Mouse (Mus musculus) spleen, postnatal 4 days (tissue): ENCODE measurements around the gene Atp2b2.

Experiments used
- DNase-seq, 2 experiments: peaks; one replicate each; pipeline ENCODE4 v3.0.0; 2022; ENCODE audit warnings: low spot score in 2 of 2

Gene Atp2b2

DNA sequence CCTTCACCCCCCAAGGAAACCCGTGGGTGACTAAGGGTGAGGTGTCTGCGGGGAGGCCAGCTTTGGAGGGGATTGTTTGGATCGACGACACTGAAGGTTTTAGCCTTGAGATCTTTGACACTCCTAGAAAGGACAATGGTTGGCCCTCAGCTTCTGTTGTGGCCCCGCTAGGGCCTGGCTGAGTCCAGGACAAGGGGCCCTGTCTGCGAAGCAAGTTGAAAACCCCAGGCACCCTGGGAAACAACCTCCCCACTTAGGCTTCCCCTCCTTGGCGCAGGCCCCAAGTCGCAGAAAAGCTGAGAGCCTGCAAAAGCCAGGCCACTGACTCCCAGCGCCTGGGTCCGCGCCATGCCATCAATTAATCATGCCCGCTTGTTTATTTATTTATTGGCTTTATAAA, at the start of gene Atp2b2:
Gene Atp2b2 (minus strand): TSS at position 282 of the 400 bp plus-strand sequence.
- DNase-seq = no peak

DNA sequence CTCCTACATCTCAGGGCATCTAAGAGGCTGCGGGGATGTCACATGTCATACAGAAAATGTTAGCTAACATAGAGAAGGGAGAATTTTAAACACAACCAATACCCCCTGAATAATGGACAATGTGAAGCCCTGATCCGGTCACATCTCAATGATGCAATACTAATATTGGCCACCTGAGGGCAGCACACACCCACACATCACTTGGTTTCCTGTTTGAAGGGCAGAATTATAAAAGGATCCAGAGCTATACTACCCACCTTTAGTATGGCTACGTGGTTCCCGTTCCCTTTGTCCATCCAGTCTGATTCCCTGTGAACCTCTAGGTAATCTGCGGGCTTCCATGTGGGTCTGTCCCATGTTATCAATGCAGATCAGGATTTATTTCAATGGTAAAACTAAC, 47.2 kb upstream of the Atp2b2 start:
- DNase-seq = peak; percentile 26 to 69

DNA sequence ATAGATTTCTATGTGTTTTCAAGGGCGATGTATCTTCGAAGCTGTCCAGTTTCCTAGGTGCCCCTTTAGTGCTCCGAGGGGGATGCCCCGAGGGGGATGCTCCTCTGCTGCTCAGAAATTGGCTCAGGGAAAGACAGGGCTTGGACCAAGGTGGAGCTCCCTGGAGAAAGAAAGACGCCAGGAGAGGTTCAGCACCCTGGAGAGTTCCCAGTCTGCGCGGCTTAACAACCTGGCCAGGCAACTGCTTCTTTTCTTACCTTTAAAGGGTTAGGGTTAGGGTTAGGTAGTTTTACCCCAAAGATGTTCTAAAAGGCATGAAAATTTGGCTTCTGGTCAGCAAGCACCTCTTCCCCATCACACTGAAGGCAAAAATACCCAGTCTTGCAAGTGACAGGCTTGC, 44.7 kb upstream of the Atp2b2 start:
- no peak for DNase-seq

DNA sequence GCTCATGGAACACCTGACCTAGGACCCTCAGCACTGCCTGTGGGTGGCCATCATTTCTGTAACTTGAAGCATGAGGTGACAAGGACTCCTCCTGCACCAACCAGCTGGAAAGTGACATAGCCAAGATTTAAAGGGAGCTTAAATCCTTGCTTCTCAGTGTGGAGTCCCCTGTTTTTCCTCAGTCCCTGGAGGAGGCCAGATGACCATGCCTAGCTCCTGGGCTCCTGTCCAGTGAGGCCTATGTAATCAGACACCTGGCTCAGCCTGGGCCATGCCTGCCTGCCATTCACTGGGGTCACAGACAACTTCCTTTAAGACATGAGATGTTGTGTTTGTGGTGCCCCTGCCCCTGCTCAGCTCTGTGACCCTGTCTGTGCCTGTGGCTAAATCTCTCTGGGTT, 36.1 kb upstream of the Atp2b2 start:
- DNase-seq = no peak

DNA sequence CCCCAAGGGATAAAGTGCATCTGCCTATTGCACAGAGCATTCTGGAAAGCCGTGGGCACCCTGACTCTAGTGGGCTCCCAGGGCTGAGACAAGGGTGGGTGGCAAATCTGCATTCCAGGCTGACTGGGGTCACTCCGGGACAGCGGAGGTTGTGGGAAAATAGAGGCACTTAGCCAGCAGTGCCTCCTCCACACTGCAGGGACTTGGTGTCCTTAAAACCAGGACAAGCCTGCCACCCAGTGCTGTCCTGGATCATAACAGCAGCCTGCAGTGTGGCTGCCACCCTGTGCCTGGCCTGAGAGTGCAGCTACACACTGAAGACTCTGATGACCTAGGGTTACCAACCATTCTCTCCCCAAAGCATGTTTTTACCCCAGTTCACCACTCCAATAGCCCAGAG, 34.1 kb upstream of the Atp2b2 start:
- DNase-seq = no peak

DNA sequence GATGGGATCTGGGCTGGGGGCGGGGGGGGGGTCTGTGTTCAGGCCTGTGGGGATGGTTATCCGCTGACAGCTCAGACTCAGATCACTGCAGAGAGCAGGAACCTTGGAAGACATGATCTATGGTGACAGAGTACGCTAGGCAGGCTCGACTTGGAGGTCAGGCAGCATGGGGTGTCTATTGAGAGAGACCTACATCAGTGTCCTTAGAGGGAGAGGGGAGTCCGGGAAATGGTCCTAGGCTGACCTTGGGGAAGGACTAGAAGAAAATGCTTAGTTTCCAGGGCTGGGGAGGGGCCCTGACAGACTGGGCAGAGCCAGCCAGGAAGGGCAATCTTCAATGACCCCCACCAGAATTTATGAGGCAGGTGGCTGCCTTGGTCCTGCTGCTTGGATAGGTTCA, 33.6 kb upstream of the Atp2b2 start:
- DNase-seq = no peak

DNA sequence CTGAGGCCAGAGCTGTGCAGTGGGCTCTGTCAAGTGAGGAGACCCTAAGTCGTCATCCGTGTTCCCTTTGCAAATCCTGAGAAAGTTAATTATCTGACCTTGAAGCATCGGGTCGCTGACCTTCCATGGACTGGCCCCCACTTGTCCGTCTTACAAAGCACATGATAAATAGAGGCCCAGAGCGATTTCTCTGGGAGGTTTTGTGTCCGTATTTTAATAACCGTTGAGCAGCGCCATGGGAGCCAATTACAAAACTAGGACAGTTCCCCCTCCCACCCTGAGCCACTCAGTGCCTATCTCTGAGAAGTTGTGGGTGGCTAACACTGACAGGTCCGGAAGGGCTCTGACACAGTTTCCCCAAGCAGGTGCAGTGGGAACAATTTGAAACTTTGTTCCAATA, 32.5 kb upstream of the Atp2b2 start:
- DNase-seq = no peak

DNA sequence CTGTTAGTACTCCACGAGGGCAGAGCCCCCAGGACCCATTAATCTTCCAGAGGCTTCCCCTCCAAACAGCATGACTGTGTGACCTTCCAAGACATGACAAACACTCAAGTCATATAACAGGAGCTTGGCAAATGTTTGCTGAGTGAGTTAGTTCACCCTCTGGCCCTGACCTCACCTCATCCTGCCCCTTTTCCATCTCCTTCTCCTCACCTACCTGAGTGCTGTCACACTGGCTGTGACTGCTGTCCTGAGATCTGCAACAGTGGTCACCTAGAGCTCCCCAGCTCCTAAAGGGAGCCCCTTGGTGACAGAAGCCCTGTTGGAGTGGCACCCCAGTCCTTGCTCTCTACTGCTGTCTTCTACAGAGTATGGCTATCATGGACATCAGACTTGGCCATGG, 31.8 kb upstream of the Atp2b2 start:
- no peak for DNase-seq

DNA sequence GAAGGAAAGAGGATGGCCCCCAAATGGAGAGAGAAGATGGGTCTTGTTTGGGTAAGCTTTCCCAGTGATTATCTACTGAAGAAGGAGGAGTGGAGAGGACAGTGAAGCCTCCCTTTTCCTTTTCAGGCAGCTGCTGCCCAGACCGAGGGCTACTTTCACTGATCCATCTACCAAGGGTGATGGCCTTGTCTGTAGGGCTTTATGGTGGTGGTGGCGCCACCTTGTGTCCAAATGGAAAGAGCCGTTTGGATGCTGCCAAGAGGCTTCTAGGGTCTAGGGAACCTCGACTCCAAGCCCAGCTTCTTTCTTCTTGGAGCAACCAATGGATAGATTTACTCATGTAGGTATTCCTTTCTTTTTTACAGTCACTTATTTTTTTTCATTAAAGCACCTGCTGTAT, 29.2 kb upstream of the Atp2b2 start:
- DNase-seq = no peak

DNA sequence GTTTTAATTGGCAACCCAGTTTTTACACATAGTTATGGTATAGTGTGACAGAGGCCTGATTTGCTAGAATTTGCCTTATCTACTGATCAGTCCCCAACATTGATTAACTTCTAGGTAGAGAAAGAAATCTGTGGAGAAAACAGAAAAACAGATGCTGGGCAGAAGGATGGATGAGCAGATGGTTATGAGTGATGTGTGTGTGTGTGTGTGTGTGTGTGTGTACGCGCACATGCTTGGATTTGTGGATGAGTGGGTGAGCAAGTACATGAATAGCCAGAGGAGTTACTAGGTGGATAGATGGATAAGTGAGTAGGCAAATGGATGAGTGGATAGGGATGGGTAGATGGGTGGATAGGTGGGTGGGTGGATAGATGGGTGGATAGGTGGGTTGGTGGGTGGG, 20.7 kb upstream of the Atp2b2 start:
- DNase-seq = no peak

DNA sequence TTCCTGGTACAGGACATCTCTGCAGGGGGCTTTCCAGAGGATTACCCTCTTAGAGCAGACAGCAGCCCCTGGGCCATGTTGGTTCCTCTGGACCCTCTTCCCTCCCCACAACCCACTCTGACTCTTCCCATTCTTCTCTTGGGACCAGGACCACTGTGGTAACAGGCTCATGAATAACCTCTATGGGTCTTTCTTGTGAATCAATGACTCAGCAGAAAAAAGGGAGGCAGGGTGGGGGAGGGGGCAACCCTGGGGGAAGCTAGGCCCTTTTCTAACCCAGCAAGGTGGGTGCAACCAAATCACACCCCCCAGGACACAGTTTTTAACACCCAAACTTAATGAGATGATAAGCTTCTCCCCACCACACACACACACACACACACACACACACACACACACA, 20.3 kb upstream of the Atp2b2 start:
- no peak for DNase-seq

DNA sequence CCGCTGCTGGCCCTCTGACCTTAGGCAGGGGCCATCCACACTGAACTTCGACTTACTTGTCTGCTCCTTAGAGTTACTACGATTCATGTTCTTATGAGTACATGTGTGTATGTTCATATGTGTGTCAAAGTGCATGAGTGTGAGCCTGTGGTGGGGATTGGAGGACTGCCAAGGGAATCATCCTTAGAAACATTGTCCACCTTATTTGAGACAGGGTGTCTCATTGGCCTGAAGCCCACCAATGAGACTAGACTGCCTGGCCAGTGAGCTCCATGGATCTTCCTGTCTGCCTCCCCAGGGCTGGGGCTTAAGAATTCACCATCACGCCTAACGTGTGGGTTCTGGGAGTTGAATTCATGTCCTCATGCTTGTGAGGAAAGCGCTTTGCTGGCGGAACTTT, 16.8 kb upstream of the Atp2b2 start:
- no peak for DNase-seq

DNA sequence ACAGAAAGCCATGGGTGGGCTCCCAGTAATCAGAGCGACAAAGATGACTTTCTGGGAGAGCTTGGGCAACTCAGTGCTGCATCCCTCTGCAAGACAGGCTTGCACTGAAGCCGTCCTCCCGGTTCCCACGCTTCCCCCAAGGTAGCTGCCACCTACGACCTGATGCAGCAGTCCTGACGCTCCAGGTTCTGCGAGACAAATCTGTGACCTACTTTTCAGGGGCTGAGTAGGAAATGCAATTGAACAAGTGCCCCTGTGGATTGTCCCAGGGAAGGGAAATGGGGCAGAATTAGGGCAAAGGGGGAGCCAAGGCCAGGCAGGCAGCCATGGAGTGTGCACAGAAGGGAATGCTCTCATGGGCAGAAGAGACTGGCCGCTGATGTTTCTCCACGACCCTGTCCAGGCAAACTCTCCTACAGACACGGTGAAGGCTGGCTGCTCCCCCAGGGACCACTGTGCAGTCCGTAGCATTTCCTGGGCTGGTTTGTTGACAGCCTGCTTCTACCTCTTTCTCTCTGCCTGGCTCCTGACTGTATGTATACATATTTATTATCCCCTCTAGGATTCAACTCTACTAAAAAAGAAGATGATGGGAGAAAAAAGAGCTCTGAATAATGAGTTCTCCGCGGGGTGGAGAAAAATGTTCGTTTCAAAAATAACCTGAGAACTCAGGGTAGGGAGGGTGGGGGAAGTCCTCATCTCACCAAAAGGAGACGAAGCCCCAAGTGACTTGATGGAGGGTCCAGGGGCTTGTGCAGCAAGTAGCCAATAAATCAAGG, 15.8 kb upstream of the Atp2b2 start:
- no peak for DNase-seq

DNA sequence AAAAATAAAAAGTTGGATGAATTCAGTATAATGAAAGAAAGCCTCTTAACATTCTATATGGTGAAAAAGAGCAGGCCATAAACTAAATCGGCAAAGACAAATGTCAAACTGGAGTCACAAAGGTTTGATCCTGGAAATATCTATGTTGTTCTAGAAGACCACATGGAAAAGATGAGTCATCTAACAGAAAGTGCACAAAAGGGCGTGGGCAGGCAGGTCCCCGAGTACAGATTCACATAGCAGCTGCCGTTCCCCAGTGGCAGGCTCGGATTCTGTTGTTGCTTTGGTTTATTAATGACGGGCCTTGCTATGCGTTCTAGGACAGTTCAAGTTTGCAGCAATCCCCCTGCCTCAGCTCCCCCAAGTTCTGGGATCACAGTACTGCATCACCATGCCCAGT, 12.9 kb upstream of the Atp2b2 start:
- DNase-seq = no peak

DNA sequence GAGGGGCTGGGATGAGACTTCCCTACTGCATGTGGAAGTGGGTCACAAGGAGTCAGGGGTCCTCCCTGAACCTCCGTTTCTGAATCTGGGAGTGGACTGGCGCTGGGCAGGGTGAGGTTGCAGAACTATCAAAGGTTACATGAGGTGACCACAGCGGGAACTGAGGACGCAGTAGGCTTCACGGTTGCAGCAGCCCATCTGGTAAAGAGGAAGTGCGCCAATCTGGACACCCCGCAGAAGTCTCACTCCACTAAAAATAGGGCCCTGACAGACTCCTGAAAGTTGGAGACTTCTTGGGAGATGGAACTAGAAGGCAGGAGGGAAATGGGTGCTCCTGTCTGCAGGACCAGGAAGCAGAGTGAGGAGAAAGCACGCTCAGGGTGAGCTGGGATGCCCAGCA, 2.5 kb upstream of the Atp2b2 start:
- no peak for DNase-seq

DNA sequence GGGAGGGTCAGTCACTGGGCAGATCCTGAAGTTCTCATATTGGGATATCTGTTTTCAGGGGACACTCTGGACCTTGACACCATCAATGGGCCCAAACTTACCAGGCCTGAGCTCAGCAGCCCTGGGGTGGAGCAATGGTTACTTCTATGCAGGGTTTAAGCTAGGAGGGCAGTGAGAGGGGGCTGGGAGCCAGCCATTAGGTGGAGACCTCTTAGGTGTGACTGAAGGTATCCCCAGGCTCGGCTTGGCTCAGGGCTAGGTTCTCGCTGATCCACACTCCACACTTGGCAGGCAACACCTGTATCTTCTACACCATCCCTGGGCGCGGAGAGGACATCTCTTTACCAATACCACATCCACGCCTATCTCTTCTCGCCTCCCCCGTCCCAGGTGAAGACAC, 423 bp upstream of the Atp2b2 start:
- no peak for DNase-seq

DNA sequence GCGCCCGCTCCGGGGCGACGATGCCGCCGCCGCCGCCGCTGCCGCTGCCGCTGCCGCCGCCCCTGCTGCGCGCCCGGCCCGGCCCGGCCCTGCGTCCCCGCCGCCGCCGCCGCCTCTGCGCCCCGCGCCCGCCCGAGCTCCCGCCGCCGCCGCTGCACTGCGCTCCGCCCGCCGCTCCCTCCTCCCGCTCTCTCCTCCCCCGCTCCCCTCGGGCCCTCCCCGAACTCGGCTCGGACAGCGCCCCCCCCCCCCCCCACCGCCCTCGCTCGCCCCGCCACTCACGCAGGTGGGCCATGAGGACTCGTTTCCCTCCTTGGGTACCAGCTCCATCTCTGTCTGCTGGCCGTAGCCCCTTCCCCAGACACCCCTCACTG, 515 bp downstream of the Atp2b2 start:
- no peak for DNase-seq

DNA sequence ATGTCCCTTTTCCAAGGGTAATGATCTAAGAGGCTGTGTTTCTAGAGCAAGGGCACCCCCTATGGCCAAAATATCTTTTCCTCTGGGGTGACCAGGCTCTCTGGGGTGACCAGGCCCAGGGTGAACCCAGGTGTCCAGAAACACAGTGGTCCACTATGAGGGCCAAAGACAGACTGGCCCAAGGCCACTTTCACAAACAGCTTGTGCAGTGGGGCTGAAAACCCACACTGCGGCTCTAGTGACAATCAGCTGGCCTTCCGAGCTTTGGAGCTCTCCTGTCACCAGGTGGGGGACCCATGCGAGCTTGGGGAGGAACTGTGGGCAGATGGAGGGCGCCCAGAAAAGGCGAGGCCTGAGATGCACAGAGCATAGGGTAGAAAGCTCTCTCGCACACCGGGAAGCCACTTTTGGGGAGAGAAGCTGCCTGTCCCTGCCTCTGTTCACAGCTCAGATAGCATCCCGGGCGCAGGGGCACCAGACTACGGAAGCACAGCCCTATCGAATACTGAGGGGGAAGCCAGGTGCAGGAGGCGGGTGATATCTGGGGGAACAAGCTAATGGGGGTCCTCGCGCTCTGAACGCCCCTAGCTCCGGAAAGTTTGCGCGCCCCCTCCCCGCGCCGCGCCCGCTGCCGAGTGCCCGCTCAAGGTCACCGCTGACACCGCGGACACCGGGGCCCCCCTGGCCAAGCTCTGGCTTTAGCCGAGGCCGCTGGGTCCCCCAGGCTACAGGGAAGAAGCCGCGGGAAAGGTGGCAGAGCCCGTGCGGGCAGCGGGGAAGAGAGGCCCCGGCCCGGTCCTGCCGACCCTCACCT, 1.1 kb downstream of the Atp2b2 start:
- no peak for DNase-seq

DNA sequence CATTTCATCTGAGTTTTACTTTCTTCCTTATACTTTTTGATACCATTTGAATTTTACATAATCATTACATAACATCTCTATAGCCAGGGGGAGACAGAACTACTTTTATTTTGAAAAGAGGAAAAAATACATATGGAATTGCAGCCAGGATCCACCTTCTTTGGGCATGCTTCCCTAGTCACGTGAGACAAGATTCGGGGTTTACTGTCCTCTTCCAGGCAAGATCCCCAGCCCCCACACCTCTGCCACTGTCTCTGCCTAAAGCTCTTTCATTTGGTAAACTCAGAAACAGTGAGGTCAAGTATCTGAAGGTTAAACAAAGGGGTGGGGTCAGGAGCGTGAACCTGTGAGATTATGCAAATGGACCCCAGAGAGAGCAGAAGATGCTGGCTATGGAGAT, 6.7 kb downstream of the Atp2b2 start:
- DNase-seq = no peak

DNA sequence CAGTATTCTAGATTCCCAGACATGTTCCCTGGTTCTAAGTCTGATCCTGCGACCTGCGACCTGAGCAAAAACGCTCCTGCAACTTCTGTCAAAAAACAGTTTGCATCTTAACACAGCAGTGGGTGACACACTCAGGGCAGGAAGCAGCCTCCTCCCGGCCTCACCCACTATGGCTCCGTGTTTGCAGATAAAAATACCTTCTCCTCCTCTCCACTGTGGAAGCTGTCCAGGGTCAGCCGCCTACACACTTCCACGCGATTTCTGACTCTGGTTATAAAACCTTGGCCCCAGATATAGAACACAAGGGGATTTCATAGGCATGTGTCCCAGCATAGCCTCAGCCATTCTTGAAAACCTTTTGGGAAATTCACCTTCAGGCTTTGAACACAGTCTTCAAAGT, 9.6 kb downstream of the Atp2b2 start:
- DNase-seq = no peak

DNA sequence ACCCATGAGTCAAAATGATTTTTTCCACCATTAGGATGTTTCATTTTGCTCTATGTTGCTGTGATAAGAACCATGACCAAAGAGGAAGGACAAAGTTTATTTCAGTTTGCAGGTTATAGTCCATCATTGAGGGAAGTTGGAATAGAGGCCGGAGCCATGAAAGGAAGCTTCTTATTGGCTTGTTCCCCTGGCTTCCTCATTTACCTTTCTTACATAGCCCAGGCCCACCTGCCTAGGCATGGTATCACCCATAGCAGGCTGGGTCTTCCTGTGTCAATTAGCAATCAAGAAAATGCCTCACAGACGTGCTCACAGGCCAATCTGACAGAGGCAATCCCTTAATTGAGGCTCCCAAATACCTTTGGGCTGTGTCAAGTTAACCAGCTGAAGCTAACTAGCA, 18.6 kb downstream of the Atp2b2 start:
- no peak for DNase-seq

DNA sequence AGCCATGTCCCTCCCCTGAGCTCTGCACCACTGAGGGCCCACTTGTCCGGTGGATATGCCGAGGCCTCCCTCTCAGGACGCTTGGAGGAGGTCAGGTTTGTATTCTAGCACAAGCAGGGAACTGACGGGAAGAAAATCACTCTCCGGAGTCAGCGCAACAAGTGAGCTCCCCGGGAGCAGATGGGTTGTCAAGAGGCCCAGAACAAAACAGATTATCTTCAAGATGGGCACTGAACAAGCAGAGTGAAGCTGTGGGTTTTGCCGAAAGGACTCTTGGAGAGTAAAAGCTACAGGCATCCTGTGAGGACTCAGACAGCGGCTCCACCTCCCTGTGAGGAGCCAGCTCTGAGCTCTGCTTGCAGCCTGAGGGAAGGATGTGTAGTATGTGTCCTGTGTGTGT, 20.3 kb downstream of the Atp2b2 start:
- no peak for DNase-seq

DNA sequence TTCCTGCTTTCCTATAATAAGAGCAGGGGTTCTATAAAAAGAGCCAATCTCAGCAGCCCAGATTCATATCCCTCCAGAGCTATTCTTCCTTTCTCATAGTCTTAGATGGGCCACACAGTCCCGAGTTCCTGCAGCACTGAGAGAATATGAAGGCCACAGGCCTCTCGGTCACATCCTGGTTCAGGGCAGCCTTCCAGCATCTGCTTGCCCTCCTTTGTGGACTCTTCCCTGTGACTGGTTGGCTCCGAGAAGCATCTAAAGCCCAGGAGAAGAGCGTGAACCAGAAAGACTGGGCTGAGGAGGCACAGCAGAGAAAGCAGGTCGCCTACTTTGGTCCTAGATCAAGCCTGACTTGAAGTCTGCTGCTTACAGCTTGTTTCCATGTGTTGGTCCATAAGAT, 28.6 kb downstream of the Atp2b2 start:
- DNase-seq = no peak

DNA sequence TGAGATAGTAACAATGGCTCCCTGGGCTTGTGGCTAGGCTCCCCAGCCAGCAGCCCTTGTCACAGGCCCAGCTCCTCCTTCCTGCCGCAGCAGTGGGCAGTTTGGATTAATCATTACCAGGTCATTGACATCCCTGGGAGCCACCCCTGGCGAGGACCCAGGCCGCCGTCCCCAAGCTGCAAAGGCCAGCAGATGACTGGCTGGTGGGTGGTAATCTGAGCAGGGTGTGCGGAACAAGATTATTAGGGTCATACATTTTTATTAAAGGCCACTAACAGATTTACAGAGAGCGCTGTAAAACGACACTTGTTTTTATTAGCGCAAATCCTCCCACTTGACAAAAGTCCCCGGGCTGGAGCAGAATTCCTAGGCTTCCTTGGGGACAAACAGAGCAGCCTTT, 29.6 kb downstream of the Atp2b2 start:
- DNase-seq = no peak
